Mouse (Mus musculus): ENCODE measurements at regions not wholly inside any gene's neighbourhood (a gene's known extent, or its start where the extent isn't known, plus 50 kb on each side); places are given as distances from the start of the nearest gene placed in this dataset.

GRCm38 (mm10) chr2:101415002-101415401 is 209.5 kb upstream of the Rag2 start:
- no peak for TF ChIP-seq CTCF (conservative IDR thresholded peaks at IDR 0.05; ENCODE audit: low read length)
- no peak for TF ChIP-seq NANOG (IDR thresholded peaks at IDR 0.05; ENCODE audit: borderline replicate concordance, low read length)
- TF ChIP-seq POU5F1 (IDR thresholded peaks at IDR 0.05; ENCODE audit: borderline replicate concordance, low read length), result no peak

Data from E14TG2a.4 (cell line).